Mouse (Mus musculus) gastrocnemius, adult 18-20 months (tissue): ENCODE measurements around the gene Mgat3. TPM values are rescaled to one million over a fixed set of nuclear protein-coding genes. Genes with fewer than 3 reads are reported as not detected.

Source experiments
- DNase-seq: peaks from one replicate; pipeline ENCODE4 v3.0.0; 2021; ENCODE audit warnings: low spot score
- total RNA-seq, 2 experiments: library from RNA; stranded (reverse); gene quantifications; 2 replicates each; pipeline ENCODE4 v1.2.3; 2021

The Mgat3 gene
- total RNA-seq, 2 experiments from 2014 or later: 0.43 to 1.2 TPM

- peak; percentile 12 for DNase-seq
These were observed 85.0 kb downstream of the Mgat3 start for GRCm38 (mm10) chr15:80258240-80259170.

- DNase-seq: peak; percentile 26
These were observed 86.0 kb downstream of the Mgat3 start for GRCm38 (mm10) chr15:80259406-80260045.

- DNase-seq: peak; percentile 85
These were observed 87.2 kb downstream of the Mgat3 start for GRCm38 (mm10) chr15:80260677-80261076.

- no peak for DNase-seq
These were observed 87.6 kb downstream of the Mgat3 start for GRCm38 (mm10) chr15:80261100-80261499.

- DNase-seq: peak; percentile 87
These were observed 90.4 kb downstream of the Mgat3 start, which contains the start of gene Rps19bp1 for GRCm38 (mm10) chr15:80263610-80264575. TSS of gene Rps19bp1 (minus strand) at chr15:80264315.

Other genes with a start within 250 kb of the Mgat3 start
- gene Cbx7, start 202.6 kb upstream of the Mgat3 start, total RNA-seq: 10 to 100 TPM; 20.5 to 22.9 TPM
- 10 to 100 TPM; 12.9 to 22.1 TPM for gene Pdgfb, start 158.7 kb upstream of the Mgat3 start, total RNA-seq
- gene Syngr1, start 82.4 kb upstream of the Mgat3 start, total RNA-seq: 10 to 100 TPM; 54.8 to 60.6 TPM
- gene Rpl3, start 81.9 kb upstream of the Mgat3 start, total RNA-seq: 10 to 100 TPM; 37.2 to 48.3 TPM
- 10 to 100 TPM; 11.0 to 12.5 TPM for gene Tab1, start 40.6 kb upstream of the Mgat3 start, total RNA-seq
- 10 to 100 TPM; 20.4 to 23.0 TPM for gene Mief1, start 60.3 kb downstream of the Mgat3 start, total RNA-seq
- gene AC140267.1, start 62.1 kb downstream of the Mgat3 start, total RNA-seq: 1 to 10 TPM; 7.1 to 9.7 TPM
- 100 to 1,000 TPM; 141 to 165 TPM for gene Atf4, start 81.5 kb downstream of the Mgat3 start, total RNA-seq
- 10 to 100 TPM; 10.8 to 15.3 TPM for gene Rps19bp1, start 90.6 kb downstream of the Mgat3 start, total RNA-seq
- gene Cacna1i, start 113.5 kb downstream of the Mgat3 start, total RNA-seq: under 1 TPM; 0.21 TPM